Mouse (Mus musculus): ENCODE data around the gene Ahdc1.

GRCm38 (mm10) chr4:133087177-133087714 lies 76.2 kb downstream of the Ahdc1 start:
- TF ChIP-seq POLR2A (IDR thresholded peaks at IDR 0.05; ENCODE audit: control insufficient read depth in 1 of 2, insufficient read depth in 1 of 2, low read depth in 1 of 2, low read length in 2 of 2, poor library complexity in 1 of 2) (no peak), MYB (IDR thresholded peaks at IDR 0.05; ENCODE audit: low read depth, low read length) (no peak), TCF12 (IDR thresholded peaks at IDR 0.05; ENCODE audit: low read depth, low read length) (no peak), TBP (IDR thresholded peaks at IDR 0.05; ENCODE audit: low read depth, low read length) (no peak)

All from MEL (cell line).